Mouse (Mus musculus): ENCODE measurements around the gene Zfp524. TPM values are rescaled to one million over a fixed set of nuclear protein-coding genes. Genes with fewer than 3 reads are reported as not detected.
A peak's percentile ranks its signal among the peaks of the same experiment; 100 is the strongest.

Gene Zfp524
- polyA plus RNA-seq, 1 experiment from 2014 or later: 9.1 TPM

DNA sequence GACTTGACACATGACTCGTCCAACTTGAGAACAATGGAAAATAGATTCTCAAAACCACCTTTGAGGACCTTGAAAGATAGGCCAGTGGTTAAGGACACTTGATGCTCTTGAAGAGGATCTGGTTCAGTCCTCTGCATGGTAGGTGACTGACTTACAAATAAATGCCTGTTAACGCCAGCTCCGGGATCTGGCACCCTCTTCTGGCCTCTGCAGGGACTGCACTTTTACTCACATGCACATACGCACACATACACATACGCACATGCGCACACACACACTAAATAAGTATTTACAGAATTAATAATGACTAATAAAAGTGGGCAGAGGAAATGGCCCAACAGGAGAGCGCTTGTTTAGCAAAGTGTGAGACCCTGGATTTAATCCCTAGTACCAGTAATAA, 37.4 kb upstream of the Zfp524 start:
- Histone ChIP-seq H3K27ac (ENCODE audit: low read depth) (no peak overlapping the region), H3K9ac (replicated peaks) (no peak overlapping the region), H3K4me2 (ENCODE audit: low read depth, low read length) (no peak overlapping the region), H3K27me3 (ENCODE audit: insufficient read depth, low read length) (no peaks in the 10 kb centered on the region), H3K4me1 (ENCODE audit: insufficient read depth) (no peaks in the 10 kb centered on the region), H3K9me3 (ENCODE audit: low read length) (no peaks in the 10 kb centered on the region), H3K4me3 (ENCODE audit: low read depth, low read length) (no peak overlapping the region), H3K36me3 (replicated peaks; ENCODE audit: insufficient read depth, low read length) (no peaks in the 10 kb centered on the region)
- no peak for ATAC-seq
- no peak for DNase-seq
- TF ChIP-seq EP300 (IDR thresholded peaks at IDR 0.05; ENCODE audit: low read depth) (no peak), CTCF (IDR thresholded peaks at IDR 0.05; ENCODE audit: low read depth) (peak; percentile 29)
- WGBS (ENCODE audit: insufficient replicate concordance): 83% methylated on average over 7 of the region's 7 CpGs

DNA sequence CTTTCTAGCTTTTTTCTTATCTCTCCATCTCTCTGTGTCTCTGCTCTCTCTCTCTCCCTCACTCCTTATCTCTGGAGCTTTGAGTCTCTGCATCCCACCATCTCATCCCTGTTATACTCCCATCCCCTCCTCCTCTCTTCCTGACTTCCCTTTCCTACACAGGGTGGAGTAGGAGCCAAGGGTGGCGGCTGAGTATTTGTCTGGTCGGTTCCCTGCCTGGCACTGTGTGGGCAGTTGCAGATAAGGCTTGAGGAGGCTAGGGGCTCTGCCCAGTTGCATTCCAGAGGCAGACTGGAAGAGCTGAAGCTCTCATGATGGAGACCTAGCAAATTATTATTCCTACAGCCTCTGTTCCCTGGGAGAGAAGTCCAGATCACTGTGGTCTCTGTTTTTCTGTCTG, 26.0 kb upstream of the Zfp524 start:
- H3K4me3 ChIP-seq (ENCODE audit: low read depth, low read length): no peak overlapping the region
- TF ChIP-seq CTCF (IDR thresholded peaks at IDR 0.05; ENCODE audit: low read depth) (no peak), EP300 (IDR thresholded peaks at IDR 0.05; ENCODE audit: low read depth) (no peak)
- H3K4me1 ChIP-seq (ENCODE audit: insufficient read depth): no peaks in the 10 kb centered on the region
- ATAC-seq: no peak
- H3K9me3 ChIP-seq (ENCODE audit: low read length): no peaks in the 10 kb centered on the region
- H3K27me3 ChIP-seq (ENCODE audit: insufficient read depth, low read length): no peaks in the 10 kb centered on the region
- no peak for DNase-seq
- 43% methylated on average over 2 of the region's 2 CpGs for WGBS (ENCODE audit: insufficient replicate concordance)
- no peaks in the 10 kb centered on the region for H3K36me3 ChIP-seq (replicated peaks; ENCODE audit: insufficient read depth, low read length)
- H3K9ac ChIP-seq (replicated peaks): no peak overlapping the region
- H3K4me2 ChIP-seq (ENCODE audit: low read depth, low read length): no peak overlapping the region
- no peak overlapping the region for H3K27ac ChIP-seq (ENCODE audit: low read depth)

- no peak overlapping the region for H3K9ac ChIP-seq (replicated peaks)
- H3K4me1 ChIP-seq (ENCODE audit: insufficient read depth): peaks cover 14% of the 10 kb centered on the region; the same call in 1 of the 2 replicates
- H3K4me3 ChIP-seq (ENCODE audit: low read depth, low read length): no peak overlapping the region
- WGBS (ENCODE audit: insufficient replicate concordance): 73% methylated on average over 49 of the region's 55 CpGs
- H3K27ac ChIP-seq (ENCODE audit: low read depth): no peak overlapping the region
- no peaks in the 10 kb centered on the region for H3K36me3 ChIP-seq (replicated peaks; ENCODE audit: insufficient read depth, low read length)
- no peak for DNase-seq
- TF ChIP-seq CTCF (IDR thresholded peaks at IDR 0.05; ENCODE audit: low read depth) (no peak), EP300 (IDR thresholded peaks at IDR 0.05; ENCODE audit: low read depth) (no peak)
- ATAC-seq: no peak
- no peaks in the 10 kb centered on the region for H3K27me3 ChIP-seq (ENCODE audit: insufficient read depth, low read length)
- no peak overlapping the region for H3K4me2 ChIP-seq (ENCODE audit: low read depth, low read length)
- no peaks in the 10 kb centered on the region for H3K9me3 ChIP-seq (ENCODE audit: low read length)
Measured at GRCm38 (mm10) chr7:4993347-4993998, 20.7 kb upstream of the Zfp524 start.

GRCm38 (mm10) chr7:4993999-4994788, 20.0 kb upstream of the Zfp524 start:
- no peaks in the 10 kb centered on the region for H3K9me3 ChIP-seq (ENCODE audit: low read length)
- peaks cover 14% of the 10 kb centered on the region; the same call in 1 of the 2 replicates for H3K4me1 ChIP-seq (ENCODE audit: insufficient read depth)
- TF ChIP-seq EP300 (IDR thresholded peaks at IDR 0.05; ENCODE audit: low read depth) (no peak), CTCF (IDR thresholded peaks at IDR 0.05; ENCODE audit: low read depth) (no peak)
- DNase-seq: no peak
- H3K27me3 ChIP-seq (ENCODE audit: insufficient read depth, low read length): no peaks in the 10 kb centered on the region
- H3K27ac ChIP-seq (ENCODE audit: low read depth): no peak overlapping the region
- H3K4me3 ChIP-seq (ENCODE audit: low read depth, low read length): no peak overlapping the region
- H3K9ac ChIP-seq (replicated peaks): no peak overlapping the region
- 70% methylated on average over 59 of the region's 59 CpGs for WGBS (ENCODE audit: insufficient replicate concordance)
- H3K4me2 ChIP-seq (ENCODE audit: low read depth, low read length): no peak overlapping the region
- H3K36me3 ChIP-seq (replicated peaks; ENCODE audit: insufficient read depth, low read length): no peaks in the 10 kb centered on the region
- ATAC-seq: no peak

- no peak overlapping the region for H3K27ac ChIP-seq (ENCODE audit: low read depth)
Measured at GRCm38 (mm10) chr7:4995268-4996002, 18.8 kb upstream of the Zfp524 start.

More at GRCm38 (mm10) chr7:4995268-4996002, 18.8 kb upstream of the Zfp524 start:
- TF ChIP-seq CTCF (IDR thresholded peaks at IDR 0.05; ENCODE audit: low read depth): no peak
- TF ChIP-seq EP300 (IDR thresholded peaks at IDR 0.05; ENCODE audit: low read depth): no peak
- 8% methylated on average over 19 of the region's 19 CpGs for WGBS (ENCODE audit: insufficient replicate concordance)
- Histone ChIP-seq H3K9me3 (ENCODE audit: low read length) (no peaks in the 10 kb centered on the region), H3K27me3 (ENCODE audit: insufficient read depth, low read length) (no peaks in the 10 kb centered on the region), H3K4me1 (ENCODE audit: insufficient read depth) (peaks cover 14% of the 10 kb centered on the region; the same call in 1 of the 2 replicates), H3K36me3 (replicated peaks; ENCODE audit: insufficient read depth, low read length) (no peaks in the 10 kb centered on the region), H3K9ac (replicated peaks) (peak overlapping the region; percentile 76), H3K4me2 (ENCODE audit: low read depth, low read length) (peak overlapping the region; percentile 78), H3K4me3 (ENCODE audit: low read depth, low read length) (peak overlapping the region; percentile 65)
- DNase-seq (no peak), ATAC-seq (peak; percentile 24)
